Mouse (Mus musculus) embryonic stem cell, embryonic (primary cell): ENCODE measurements around the gene Gria1.

Source experiments
- CTCF ChIA-PET, 4 experiments: fragments of 300-600 bp in 2 of 4; fragments of 350-600 bp in 2 of 4; sonication (Branson Sonifier 250); formaldehyde crosslinking; loops; one replicate each; lab custom pipeline; 2022; ENCODE audit warnings: inconsistent platforms in 2 of 4; lab: Charles Lee
- POLR2A ChIA-PET, 4 experiments: fragments of 300-600 bp in 2 of 4; fragments of 350-600 bp in 2 of 4; sonication (Branson Sonifier 250); formaldehyde crosslinking; loops; one replicate each; lab custom pipeline; 2022; ENCODE audit warnings: antibody characterized with exemption in 4 of 4, inconsistent platforms in 1 of 4; lab: Charles Lee

Gria1 gene

GRCm38 (mm10) chr11:57235446-57235845, 224.3 kb downstream of the Gria1 start:
- CTCF ChIA-PET = interaction anchor here in 2 of 4 experiments (0.7 kb wide), 2 partner anchors 22 to 795 kb away, joined by 3 read pairs; no protein-coding TSS in a partner anchor
- POLR2A ChIA-PET = no interaction called here

GRCm38 (mm10) chr11:57236431-57236830, 225.2 kb downstream of the Gria1 start:
- ChIA-PET CTCF (no interaction called here), POLR2A (no interaction called here)

- ChIA-PET CTCF (no interaction called here), POLR2A (interaction anchor here in 1 of 4 experiments (0.6 kb wide), 1 partner anchor 675 kb away, joined by 3 read pairs; no protein-coding TSS in a partner anchor)
Measured at GRCm38 (mm10) chr11:57239758-57240157, 228.6 kb downstream of the Gria1 start.

- CTCF ChIA-PET = no interaction called here
- POLR2A ChIA-PET = no interaction called here
Measured at GRCm38 (mm10) chr11:57243835-57244234, 232.6 kb downstream of the Gria1 start.

GRCm38 (mm10) chr11:57244543-57244942, 233.4 kb downstream of the Gria1 start:
- ChIA-PET POLR2A (interaction anchor here in 1 of 4 experiments (0.5 kb wide), 1 partner anchor 86 kb away, joined by 4 read pairs; no protein-coding TSS in a partner anchor), CTCF (no interaction called here)

- ChIA-PET CTCF (no interaction called here), POLR2A (no interaction called here)
Measured at GRCm38 (mm10) chr11:57248870-57249269, 237.7 kb downstream of the Gria1 start.

GRCm38 (mm10) chr11:57250129-57250528, 238.9 kb downstream of the Gria1 start:
- ChIA-PET POLR2A (no interaction called here), CTCF (no interaction called here)

GRCm38 (mm10) chr11:57271687-57272086, 260.5 kb downstream of the Gria1 start:
- ChIA-PET CTCF (no interaction called here), POLR2A (no interaction called here)

- ChIA-PET CTCF (no interaction called here), POLR2A (interaction anchor here in 1 of 4 experiments (0.6 kb wide), 1 partner anchor 158 kb away, joined by 3 read pairs; no protein-coding TSS in a partner anchor)
Measured at GRCm38 (mm10) chr11:57274687-57275086, 263.5 kb downstream of the Gria1 start.

- POLR2A ChIA-PET = no interaction called here
- CTCF ChIA-PET = no interaction called here
Measured at GRCm38 (mm10) chr11:57278056-57278455, 266.9 kb downstream of the Gria1 start.

GRCm38 (mm10) chr11:57286119-57286518, 274.9 kb downstream of the Gria1 start:
- POLR2A ChIA-PET = no interaction called here
- CTCF ChIA-PET = no interaction called here

- POLR2A ChIA-PET = no interaction called here
- CTCF ChIA-PET = no interaction called here
Measured at GRCm38 (mm10) chr11:57297376-57297775, 286.2 kb downstream of the Gria1 start.

- ChIA-PET CTCF (interaction anchor here in 1 of 4 experiments (0.6 kb wide), 1 partner anchor 293 kb away, joined by 14 read pairs; no protein-coding TSS in a partner anchor), POLR2A (interaction anchor here in 1 of 4 experiments (0.6 kb wide), 1 partner anchor 1172 kb away, joined by 3 read pairs; no protein-coding TSS in a partner anchor)
Measured at GRCm38 (mm10) chr11:57298263-57298662, 287.1 kb downstream of the Gria1 start.

- POLR2A ChIA-PET = interaction anchor here in 1 of 4 experiments (0.6 kb wide), 1 partner anchor 1173 kb away, joined by 3 read pairs; no protein-coding TSS in a partner anchor
- CTCF ChIA-PET = interaction anchor here in 1 of 4 experiments (0.6 kb wide), 1 partner anchor 294 kb away, joined by 14 read pairs; no protein-coding TSS in a partner anchor
Measured at GRCm38 (mm10) chr11:57298665-57299064, 287.5 kb downstream of the Gria1 start.

GRCm38 (mm10) chr11:57303602-57304001, 292.4 kb downstream of the Gria1 start:
- ChIA-PET CTCF (interaction anchor here in 3 of 4 experiments (0.5 to 0.9 kb wide), 7 partner anchors 30 to 1172 kb away, joined by 3 to 6 read pairs (median 5); no protein-coding TSS in a partner anchor), POLR2A (interaction anchor here in 1 of 4 experiments (0.5 kb wide), 1 partner anchor 136 kb away, joined by 6 read pairs; no protein-coding TSS in a partner anchor)

- ChIA-PET POLR2A (no interaction called here), CTCF (no interaction called here)
Measured at GRCm38 (mm10) chr11:57306116-57306515, 294.9 kb downstream of the Gria1 start.

GRCm38 (mm10) chr11:57306892-57307291, 295.7 kb downstream of the Gria1 start:
- ChIA-PET CTCF (interaction anchor here in 2 of 4 experiments (0.6 to 1.3 kb wide), 2 partner anchors 139 to 1176 kb away, joined by 3 to 7 read pairs; no protein-coding TSS in a partner anchor), POLR2A (no interaction called here)

- ChIA-PET CTCF (no interaction called here), POLR2A (no interaction called here)
Measured at GRCm38 (mm10) chr11:57317063-57317462, 305.9 kb downstream of the Gria1 start.

GRCm38 (mm10) chr11:57317478-57317877, 306.3 kb downstream of the Gria1 start:
- POLR2A ChIA-PET = no interaction called here

GRCm38 (mm10) chr11:57319374-57319773, 308.2 kb downstream of the Gria1 start:
- ChIA-PET POLR2A (no interaction called here), CTCF (no interaction called here)

More at GRCm38 (mm10) chr11:57317478-57317877, 306.3 kb downstream of the Gria1 start:
- CTCF ChIA-PET = no interaction called here

GRCm38 (mm10) chr11:57324099-57324498, 312.9 kb downstream of the Gria1 start:
- POLR2A ChIA-PET = no interaction called here
- CTCF ChIA-PET = no interaction called here
